Mouse (Mus musculus): Measurements from ENCODE around the gene Vars2. TPM values are rescaled to one million over a fixed set of nuclear protein-coding genes. Genes with fewer than 3 reads are reported as not detected.

The Vars2 gene
- total RNA-seq (2015; ENCODE audit: low replicate concordance) (2.5 TPM in 1 of 2 replicates, not detected in the other), total RNA-seq (2017; ENCODE audit: low replicate concordance) (0.23 and 0.77 TPM in 2 replicates)

DNA sequence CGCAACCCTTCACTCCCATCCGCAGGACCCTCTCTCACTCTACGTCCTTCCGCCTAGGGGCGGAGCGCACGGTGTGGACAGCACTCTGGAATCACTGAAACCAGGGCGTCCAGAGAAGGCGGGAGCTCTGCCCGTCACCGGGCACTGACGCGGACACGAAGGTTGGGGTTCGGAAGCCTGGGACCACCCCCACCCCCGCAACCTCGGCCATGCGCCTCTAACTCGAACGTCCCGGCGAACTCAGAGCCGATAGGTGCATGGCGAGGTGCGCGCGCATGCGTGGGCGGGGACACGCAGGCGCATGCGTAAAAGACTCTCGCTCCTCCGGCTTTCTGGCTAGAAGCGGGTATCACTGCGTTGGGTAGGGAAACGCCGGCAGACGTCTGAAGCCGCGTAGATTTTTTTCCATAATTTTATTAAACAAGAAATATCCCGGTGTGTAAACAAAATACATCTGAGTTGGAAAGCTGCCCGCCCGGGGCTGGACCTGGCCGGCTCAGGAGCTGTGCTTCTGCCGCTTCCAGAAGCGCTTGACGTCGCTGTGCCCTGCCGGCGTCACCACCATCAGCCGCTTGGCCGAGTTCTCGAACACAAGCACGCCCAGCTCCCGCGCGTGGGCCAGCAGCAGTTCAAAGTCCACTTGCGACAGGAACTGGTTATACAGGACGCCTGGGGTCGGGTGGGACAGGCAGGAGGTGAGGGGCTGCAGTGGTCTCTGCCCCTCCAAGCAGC lies at the start of gene Vars2:
Vars2 (minus strand) TSS at position 259 of the 732 bp plus-strand sequence.
- peak; percentile 91 for ATAC-seq (replicated peaks; ENCODE audit: low FRiP score, poor library complexity, severe bottlenecking)

DNA sequence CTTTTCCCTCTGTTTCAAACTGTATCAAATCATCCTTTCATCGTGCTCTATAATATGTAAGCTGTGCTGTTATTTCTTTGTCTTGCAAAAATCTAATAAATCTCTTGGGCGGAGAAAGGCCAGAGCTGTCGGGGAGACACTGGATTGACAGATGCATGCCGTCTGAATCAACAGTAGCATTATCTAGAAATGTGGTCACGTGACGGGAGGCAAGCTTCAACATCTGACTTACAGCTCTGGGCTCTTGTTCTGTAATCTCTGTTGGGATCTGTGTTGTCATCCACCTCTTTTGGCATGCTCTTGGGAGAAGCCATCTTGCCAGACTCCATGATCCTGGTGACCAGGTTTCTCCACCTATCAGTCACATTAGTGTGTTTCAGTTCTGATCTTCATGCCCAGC lies 49.7 kb upstream of the Vars2 start:
- no peak for ATAC-seq (replicated peaks; ENCODE audit: low FRiP score, poor library complexity, severe bottlenecking)

DNA sequence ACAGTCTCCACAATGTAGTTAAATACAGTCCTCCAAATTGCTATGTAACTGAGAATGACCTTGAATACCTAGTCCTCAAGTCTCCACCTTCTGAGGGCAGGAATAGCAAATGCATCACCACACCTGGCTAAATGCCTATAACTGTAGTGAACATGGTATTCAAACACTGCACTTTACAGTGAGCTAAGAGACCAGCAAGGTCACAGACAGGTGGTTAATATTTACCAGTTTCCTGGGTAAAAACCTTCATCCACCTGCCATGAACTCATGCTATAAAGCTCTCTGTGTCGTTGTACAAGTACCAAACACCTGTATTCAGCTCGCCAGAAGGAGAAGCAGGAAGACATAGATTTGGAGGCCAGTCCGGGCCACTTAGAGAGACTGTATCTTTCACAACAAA lies 48.7 kb upstream of the Vars2 start:
- no peak for ATAC-seq (replicated peaks; ENCODE audit: low FRiP score, poor library complexity, severe bottlenecking)

DNA sequence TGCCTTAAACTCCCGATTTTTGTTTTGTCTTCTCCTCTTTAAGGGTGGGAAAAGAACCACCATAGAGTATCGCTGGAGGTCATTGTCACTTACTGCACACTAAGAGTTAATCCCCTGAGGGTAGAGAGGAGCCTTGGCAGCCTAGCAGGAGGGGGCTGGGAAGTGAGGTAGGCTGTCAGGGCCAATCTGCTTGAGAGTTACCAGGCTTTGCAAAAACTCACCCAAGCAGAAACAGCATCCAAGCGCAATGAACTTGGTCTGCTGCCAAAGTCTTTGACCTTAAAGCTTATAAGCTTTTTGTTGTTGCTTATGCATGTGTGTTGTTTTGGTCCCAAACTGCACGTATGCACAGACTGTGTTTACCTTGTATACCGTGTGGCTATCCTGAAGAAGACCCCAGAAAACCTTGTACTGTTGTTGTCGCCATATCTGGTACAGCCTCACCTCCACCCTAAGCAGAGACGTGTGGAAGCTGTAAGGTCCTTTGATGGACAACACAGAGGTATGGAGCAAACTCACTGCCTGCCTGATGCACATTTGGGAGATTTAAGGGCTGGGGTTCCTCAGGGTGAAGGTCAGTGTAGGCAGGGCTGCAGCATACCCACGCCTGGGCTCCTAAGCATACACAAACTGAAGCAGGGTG lies 43.4 kb upstream of the Vars2 start:
- ATAC-seq (replicated peaks; ENCODE audit: low FRiP score, poor library complexity, severe bottlenecking): 0 out of 2 replicates have a peak, but pooled peaks have one; percentile 19

DNA sequence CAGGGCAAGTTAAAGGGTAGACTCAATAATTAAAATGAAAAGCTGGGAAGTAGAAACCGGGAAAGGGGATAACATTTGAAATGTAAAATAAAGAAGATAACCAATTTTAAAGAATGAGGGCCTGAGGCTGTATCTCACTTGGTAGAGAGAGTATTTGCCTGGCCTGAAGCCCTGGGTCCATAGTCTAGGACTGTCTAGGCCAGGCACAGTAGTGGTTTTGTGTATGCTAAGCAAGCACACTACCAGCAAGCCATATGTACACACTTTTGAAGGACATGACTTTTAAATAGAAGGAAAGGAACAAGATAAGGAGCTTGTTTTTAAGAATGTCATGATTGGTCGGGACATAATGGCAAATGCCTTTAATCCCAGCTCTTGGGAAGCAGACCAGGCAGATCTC lies 41.2 kb upstream of the Vars2 start:
- no peak for ATAC-seq (replicated peaks; ENCODE audit: low FRiP score, poor library complexity, severe bottlenecking)

DNA sequence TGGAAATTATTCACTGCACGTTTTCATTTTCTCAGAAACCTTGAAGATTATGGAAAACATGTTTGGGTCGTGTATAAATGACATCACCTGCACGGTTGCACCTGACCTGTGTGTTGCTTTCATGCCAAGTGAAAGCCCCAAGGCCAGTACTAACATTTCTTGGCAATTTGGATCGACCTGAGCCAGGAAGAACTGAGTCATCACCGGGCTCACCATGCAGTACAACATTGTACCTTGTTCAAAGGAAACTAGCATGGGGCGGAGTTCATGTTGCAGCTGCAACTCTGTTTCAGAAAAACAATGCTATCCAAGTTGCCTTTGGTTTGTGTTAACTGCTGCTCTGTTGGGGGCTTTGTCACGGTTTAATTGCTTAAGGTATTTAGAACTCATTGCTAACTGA lies 40.5 kb upstream of the Vars2 start:
- ATAC-seq (replicated peaks; ENCODE audit: low FRiP score, poor library complexity, severe bottlenecking): no peak

DNA sequence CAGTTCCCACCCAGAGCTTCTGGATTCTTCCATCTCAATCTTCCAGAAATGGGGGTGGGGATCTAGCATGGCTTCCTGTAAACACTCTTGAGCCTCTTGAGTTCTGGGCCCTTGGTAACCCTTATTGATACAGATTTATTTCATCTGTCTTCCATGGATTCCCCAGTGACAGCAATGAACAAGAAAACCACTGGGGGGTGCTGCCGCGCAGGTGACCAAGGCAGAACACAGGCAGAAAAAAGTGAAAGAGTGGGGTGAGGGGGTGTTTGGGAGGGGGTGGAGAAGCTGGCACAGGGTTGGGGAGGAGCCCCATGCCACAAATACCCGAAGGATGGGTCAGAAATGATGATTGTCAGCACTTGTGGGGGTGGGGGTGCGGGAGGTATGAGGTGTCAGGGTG lies 38.4 kb upstream of the Vars2 start:
- ATAC-seq (replicated peaks; ENCODE audit: low FRiP score, poor library complexity, severe bottlenecking): no peak

DNA sequence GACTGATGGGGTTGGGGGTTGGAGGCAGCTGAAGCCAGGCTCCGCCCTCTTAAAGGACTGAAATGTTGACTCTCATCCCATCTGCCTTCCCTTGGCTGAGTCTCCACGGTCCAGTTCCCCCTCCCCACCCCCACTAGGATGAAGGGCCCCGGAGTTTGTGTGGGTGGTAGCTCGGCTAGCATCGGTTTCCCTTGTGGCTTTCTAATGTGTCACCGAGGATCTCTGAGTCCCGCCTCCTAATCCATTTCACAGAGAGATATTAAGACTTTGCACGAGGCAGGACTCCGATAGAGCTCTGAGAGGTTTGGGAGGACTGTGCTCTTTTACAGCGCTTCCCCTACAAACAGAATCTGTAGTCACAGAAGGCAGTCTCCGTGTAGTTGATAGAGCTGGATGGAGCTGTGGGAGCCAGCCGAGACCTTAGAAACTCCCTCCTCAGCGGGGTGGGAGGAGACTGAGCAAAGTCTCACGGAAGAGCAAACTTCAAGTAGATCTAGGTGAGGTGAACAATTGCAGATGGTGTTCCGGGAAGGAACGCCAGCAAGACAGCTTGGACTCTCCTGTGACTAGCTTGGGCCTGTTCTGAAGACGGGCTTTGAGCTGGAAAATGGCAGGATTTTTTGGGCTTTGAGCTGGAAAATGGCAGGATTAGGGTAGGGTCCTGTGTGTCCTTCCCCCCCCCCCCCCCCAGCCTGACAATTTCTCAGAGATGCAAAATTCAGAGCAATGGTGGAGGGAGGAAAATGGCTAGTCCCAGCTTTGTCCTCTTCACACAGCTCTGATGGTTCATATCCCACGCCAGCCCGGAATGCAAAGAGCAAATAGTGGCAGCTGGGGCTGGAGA lies 37.5 kb upstream of the Vars2 start, which contains the start of gene Ddr1:
Ddr1 (minus strand) TSS at position 1 of the 844 bp plus-strand sequence.
- no peak for ATAC-seq (replicated peaks; ENCODE audit: low FRiP score, poor library complexity, severe bottlenecking)

DNA sequence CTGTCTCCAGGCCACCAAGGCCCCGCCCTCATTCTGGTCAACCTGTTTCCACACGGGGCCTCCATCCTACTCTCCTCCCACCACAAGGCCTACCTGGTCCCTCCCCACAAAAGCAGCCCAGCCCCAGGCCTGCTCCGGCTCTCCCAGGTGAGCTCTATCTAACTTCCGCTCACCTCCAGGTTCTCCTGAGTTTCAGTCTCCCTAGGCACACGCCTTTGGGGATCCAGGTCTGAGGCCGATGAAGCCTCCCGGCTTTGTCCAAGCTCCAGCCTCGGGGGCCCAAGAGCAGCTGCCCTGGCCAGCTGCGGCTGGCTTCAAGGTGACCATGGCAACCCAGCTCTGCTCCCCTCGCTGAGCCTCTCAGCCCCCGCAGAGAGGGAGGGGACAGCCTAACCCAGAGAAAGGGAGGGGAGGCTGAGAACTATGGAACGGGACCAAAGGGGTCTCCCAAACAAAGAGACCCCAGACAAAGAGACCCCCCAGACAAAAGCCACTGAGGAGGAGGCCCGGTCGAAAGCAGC lies 36.4 kb upstream of the Vars2 start:
- ATAC-seq (replicated peaks; ENCODE audit: low FRiP score, poor library complexity, severe bottlenecking): no peak

DNA sequence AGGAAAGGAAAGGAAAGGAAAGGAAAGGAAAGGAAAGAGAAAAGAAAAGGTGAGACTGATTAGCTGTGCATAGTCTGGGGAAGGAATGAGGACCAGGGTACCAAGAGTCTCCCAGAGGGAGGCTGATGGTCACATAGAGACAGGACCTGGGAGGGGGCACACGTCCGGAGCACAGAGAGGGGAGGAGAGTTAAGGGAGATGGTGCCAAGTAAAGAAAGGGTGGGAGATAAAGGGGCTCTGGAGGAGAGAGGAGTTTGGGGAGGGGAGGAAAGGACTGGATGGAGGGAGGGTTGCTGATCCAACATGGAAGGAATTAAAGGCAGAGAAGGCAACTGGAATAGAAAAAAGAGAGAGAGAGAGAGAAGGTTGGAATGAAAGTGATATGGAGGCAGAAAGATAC lies 35.7 kb upstream of the Vars2 start:
- ATAC-seq (replicated peaks; ENCODE audit: low FRiP score, poor library complexity, severe bottlenecking): no peak

DNA sequence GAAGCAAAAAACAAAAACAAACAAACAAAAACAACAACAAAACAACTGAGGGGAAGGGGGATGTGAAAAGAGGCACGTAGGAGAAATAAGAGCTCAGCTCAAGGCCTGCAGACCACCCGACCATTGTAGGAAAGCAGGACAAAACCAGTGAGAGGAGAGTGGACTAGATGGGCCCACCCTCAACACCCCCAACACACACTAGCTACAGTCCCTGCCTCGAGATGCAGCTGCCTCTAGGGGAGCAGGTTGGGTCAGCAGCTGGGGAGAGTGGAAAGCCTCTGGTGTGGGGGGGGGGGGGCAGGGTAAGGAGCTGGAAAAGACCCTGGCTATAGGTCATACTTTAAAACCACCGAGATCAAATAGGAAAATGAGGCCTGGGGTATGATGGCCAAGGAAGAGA lies 35.2 kb upstream of the Vars2 start:
- no peak for ATAC-seq (replicated peaks; ENCODE audit: low FRiP score, poor library complexity, severe bottlenecking)

DNA sequence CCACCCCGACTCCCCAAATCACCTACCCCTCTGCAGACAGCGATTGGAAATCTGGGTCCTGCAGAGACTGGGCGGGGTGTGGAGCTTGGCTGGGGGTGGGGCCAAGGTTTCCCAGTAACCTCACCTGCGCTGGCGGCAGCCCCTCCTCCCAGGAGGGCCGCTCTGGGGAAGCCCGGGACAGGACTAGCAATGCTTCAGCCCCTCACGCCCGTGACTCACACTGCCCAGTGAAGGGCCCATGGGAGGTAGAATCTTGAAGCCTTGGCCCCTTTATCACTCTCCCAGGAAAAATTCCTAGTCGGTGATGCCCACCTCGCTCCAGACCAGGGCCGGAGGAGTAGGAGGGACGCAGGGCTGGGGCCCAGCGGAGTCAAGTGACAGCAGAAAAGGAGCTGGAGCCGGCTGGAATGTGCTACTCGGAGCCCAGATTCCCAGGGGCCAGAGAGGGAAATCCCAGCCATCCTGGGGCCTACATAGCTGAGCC lies 34.6 kb upstream of the Vars2 start:
- no peak for ATAC-seq (replicated peaks; ENCODE audit: low FRiP score, poor library complexity, severe bottlenecking)

DNA sequence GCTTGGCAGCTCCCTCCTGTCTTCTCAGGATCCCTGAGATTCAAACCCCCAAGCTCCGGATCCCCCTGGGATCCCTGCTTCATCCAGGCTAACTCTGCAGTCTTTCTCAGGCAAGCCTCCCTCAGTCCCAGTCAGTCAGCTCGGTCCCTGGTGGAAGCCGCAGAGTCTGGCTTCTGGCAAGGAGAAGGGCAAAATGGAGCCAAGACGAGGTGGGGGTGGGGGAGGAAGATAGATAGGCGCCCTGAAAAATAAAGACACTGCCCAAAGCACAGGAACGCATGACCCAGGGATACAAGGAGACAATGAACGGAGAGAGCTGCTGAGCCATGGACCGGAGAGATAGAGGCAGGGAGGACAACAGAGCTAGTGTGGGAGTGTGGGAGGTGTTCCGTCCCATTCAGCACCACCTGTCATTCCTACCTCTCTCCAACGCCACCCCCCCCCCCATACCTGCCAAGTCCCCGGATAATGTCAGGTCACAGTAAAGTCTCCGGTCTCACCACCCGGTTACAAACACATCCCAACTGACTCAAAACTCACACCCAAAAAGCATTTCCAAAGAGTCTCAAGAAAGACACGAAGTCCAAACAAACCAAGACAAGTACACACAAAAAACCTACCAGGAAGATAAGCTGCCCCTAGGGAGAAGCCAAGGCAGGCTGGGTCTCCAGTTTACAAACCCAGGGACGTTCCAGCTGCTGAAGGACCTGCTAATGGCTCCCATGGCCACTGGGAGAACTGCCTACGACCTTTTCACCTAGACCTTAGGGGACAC lies 34.0 kb upstream of the Vars2 start:
- no peak for ATAC-seq (replicated peaks; ENCODE audit: low FRiP score, poor library complexity, severe bottlenecking)

DNA sequence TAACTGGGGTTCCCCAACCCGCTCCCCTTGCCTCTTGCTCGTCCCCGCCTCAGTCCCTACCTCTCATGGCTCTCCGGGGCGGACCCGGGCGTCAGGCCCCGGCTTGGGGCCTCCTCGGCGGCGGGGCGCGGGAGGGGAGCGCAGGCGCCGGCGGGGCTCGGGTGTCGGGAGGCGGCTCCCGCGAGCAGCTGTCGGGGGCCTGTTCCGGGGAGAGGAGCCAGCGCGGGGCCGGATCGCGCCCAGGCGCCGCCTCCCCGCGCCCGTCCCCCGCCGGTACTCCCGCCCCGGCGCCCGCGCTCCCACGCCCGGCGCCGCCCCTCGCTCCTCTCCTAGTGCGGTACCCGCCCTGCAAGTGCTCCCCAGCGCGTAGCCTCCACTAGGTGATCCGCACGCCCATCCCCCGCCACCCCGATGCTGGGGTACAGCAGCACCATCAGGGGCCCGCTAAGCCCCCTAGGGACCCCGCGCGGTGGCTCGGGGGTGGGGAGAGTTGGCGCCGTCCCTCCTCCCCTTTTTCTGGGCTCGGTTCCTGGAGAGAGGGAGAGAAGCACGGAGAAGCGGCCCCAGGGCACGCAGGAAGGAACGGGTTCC lies 33.1 kb upstream of the Vars2 start:
- ATAC-seq (replicated peaks; ENCODE audit: low FRiP score, poor library complexity, severe bottlenecking): no peak

DNA sequence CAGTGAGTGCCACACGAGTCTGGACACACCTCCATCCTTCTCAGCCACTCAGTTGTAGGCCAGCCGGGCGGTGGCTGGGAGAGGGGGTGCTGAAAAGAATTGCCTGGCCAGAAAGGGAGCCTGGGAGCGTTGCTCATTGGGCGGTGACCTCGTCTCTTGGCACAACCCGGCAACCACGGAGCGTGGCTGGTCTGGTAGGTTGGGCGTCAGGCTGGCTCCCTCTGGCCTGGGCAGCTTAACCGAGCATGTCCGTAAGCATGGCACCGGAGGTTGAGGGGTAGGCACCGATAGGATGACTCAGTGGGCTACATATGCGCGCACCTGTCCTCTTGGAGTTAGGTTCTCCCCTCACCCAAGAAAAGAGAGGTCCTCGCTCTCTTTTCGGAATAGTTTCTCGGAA lies 32.5 kb upstream of the Vars2 start:
- ATAC-seq (replicated peaks; ENCODE audit: low FRiP score, poor library complexity, severe bottlenecking): no peak

DNA sequence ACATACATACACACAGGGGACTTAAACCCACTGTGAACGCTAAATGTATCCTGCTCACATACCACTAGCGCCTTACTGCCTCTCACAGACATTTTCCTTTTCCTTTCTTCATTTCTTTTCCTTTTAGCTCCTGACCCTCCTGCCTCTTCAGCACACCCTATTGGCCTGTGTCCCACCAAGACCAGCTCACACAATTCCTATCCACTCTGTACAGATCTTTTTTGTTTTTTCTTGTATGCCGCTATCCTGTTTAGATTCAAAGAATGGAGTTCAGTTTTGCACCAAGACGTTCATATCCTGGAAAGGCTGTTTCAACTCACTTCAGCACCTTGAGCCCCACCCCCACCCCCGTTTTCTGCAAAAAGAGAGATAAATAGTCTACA lies 31.1 kb upstream of the Vars2 start:
- ATAC-seq (replicated peaks; ENCODE audit: low FRiP score, poor library complexity, severe bottlenecking): no peak

DNA sequence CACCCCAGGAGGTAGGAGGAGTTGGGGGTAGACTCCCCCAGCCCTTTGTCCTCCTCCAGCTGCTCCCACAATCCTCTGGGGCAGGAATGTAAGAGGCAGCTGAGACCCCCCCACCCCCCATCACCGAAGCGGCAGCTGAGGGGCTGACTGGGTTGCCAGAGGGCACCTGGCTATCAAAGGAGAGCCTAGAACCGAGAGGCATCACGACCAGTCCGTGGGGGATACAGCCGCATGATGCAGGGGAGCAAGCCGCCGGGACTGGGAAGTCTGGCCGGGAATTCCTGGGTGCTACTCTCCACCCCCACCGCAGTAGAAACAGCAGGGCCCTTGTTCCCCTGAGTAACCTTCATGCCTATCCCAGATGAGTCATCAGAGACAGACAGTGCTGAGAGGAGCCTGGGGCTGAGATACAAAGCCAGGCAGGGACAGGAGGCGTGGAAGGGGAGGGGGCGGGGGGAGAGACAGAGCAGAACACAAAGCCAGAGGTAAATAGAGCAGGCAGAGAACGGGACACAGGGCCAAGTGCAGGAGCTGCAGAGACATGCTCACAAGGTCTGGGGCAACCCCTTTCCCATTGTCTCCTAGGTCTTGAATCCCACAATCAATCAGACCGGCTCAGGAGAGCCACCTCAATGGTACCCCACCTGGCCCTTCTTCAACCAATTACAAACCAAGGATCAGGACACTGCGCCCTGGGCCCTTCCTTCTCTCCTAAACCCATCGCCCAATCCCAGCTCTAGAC lies 30.5 kb upstream of the Vars2 start:
- ATAC-seq (replicated peaks; ENCODE audit: low FRiP score, poor library complexity, severe bottlenecking): no peak

DNA sequence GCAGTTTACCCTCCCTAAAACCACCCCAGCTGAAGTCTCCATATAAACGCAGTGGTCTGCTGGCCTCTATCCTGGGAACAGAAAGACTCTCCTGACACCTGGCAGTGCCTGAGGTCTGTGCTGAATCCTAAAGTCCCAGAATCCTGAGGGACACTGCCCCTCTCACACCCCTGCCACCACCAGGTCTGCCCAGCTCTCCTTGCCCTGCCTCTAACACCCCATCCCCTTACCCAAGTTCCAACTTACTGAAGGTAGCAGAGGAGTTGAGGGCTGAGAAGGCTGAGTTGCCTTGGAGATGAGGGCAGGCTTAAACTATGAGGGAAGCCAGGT lies 30.0 kb upstream of the Vars2 start:
- no peak for ATAC-seq (replicated peaks; ENCODE audit: low FRiP score, poor library complexity, severe bottlenecking)

DNA sequence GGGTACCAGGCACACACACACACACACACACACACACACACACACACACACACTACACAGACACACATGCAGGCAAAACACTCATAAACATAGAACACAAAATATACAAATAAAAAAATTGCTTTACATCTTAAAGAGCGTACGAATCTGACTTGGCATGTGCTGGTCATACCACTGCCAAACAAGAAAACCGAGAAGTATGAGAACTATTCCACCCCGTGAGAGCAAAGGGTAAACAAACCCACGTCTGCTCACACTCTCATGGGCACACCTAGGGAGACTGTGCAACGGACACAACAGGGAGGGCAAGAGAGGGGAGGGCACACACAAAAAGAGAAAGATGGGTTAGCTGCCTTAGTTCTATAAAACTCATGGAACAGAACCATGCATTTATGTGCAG lies 29.3 kb upstream of the Vars2 start:
- ATAC-seq (replicated peaks; ENCODE audit: low FRiP score, poor library complexity, severe bottlenecking): no peak

Measured in erythroid progenitor cell, adult 5-6 weeks (primary cell).